Mouse (Mus musculus): ENCODE results near the gene CK137956. TPM values are rescaled to one million over a fixed set of nuclear protein-coding genes. Genes with fewer than 3 reads are reported as not detected.

Gene CK137956
- polyA plus RNA-seq, 1 experiment: not detected

DNA sequence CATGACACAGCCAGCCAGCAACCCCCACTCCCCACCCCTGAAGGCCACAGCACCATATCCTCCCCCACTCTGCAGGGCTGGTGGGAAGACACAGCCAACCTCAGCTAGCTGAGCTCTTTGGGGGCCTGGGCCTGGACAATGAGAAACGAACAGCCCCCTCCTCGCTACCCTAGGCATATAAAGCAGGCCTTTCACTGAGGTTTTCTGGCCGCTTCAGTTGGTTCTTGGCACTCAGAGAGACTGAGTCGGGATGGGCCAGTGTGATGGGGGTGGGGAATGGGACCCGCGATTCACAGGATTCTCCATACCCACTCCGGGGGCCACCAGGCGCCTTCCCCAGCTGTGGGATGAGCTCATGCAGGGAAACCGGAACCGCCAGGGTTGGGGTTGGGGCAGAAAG is 15.1 kb upstream of the CK137956 start:
- Histone ChIP-seq H3K4me1 (ENCODE audit: control insufficient read depth, insufficient read depth, low read length) (no peaks in the 10 kb centered on the region), H3K36me3 (ENCODE audit: control insufficient read depth, insufficient read depth, low read length, poor library complexity, severe bottlenecking) (no peaks in the 10 kb centered on the region), H3K9me3 (replicated peaks; ENCODE audit: control insufficient read depth, insufficient read depth, low read length, poor library complexity, severe bottlenecking) (no peaks in the 10 kb centered on the region), H3K27me3 (ENCODE audit: control insufficient read depth, insufficient read depth, low read length, poor library complexity, severe bottlenecking) (peaks cover 6% of the 10 kb centered on the region; the same call in 1 of the 2 replicates), H3K27ac (ENCODE audit: insufficient read depth, low read length) (no peak overlapping the region), H3K4me3 (ENCODE audit: low read depth, low read length) (no peak overlapping the region), H3K9ac (ENCODE audit: low read depth, poor library complexity, severe bottlenecking) (no peak overlapping the region)
- no peak for TF ChIP-seq CTCF (IDR thresholded peaks at IDR 0.05; ENCODE audit: low read depth, low read length)
- no peak for TF ChIP-seq EP300 (IDR thresholded peaks at IDR 0.05; ENCODE audit: insufficient read depth, low read depth, low read length)
- TF ChIP-seq POLR2A (IDR thresholded peaks at IDR 0.05; ENCODE audit: insufficient read depth, low read length): no peak

DNA sequence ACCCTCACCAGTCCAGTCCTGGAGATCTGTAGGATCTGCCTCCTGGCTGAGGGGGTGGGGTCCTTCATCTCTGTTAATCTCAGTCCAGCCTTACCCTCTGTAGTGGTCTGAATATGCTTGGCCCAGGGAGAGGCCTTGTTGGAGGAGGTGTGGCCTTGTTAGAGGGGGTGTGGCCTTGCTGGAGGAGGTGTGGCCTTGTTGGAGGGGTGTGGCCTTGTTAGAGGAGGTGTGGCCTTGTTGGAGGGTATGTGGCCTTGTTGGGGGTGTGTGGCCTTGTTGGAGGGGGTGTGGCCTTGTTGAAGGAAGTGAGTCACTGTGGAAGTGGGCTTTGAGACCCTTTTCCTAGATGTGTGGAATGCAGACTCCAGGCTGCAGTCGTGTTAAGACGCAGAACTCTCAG is 13.7 kb upstream of the CK137956 start:
- no peak overlapping the region for H3K27ac ChIP-seq (ENCODE audit: insufficient read depth, low read length)
- no peak overlapping the region for H3K4me3 ChIP-seq (ENCODE audit: low read depth, low read length)
- no peak overlapping the region for H3K9ac ChIP-seq (ENCODE audit: low read depth, poor library complexity, severe bottlenecking)
- no peaks in the 10 kb centered on the region for H3K36me3 ChIP-seq (ENCODE audit: control insufficient read depth, insufficient read depth, low read length, poor library complexity, severe bottlenecking)
- no peaks in the 10 kb centered on the region for H3K4me1 ChIP-seq (ENCODE audit: control insufficient read depth, insufficient read depth, low read length)
- H3K27me3 ChIP-seq (ENCODE audit: control insufficient read depth, insufficient read depth, low read length, poor library complexity, severe bottlenecking): peaks cover 6% of the 10 kb centered on the region; the same call in 1 of the 2 replicates
- no peaks in the 10 kb centered on the region for H3K9me3 ChIP-seq (replicated peaks; ENCODE audit: control insufficient read depth, insufficient read depth, low read length, poor library complexity, severe bottlenecking)
- TF ChIP-seq POLR2A (IDR thresholded peaks at IDR 0.05; ENCODE audit: insufficient read depth, low read length) (no peak), EP300 (IDR thresholded peaks at IDR 0.05; ENCODE audit: insufficient read depth, low read depth, low read length) (no peak), CTCF (IDR thresholded peaks at IDR 0.05; ENCODE audit: low read depth, low read length) (no peak)

GRCm38 (mm10) chr4:127981125-127981524 is 10.4 kb upstream of the CK137956 start:
- no peaks in the 10 kb centered on the region for H3K36me3 ChIP-seq (ENCODE audit: control insufficient read depth, insufficient read depth, low read length, poor library complexity, severe bottlenecking)
- no peak for TF ChIP-seq EP300 (IDR thresholded peaks at IDR 0.05; ENCODE audit: insufficient read depth, low read depth, low read length)
- TF ChIP-seq POLR2A (IDR thresholded peaks at IDR 0.05; ENCODE audit: insufficient read depth, low read length): no peak
- no peak for TF ChIP-seq CTCF (IDR thresholded peaks at IDR 0.05; ENCODE audit: low read depth, low read length)

GRCm38 (mm10) chr4:127972976-127973375 is 2.2 kb upstream of the CK137956 start:
- no peaks in the 10 kb centered on the region for H3K27me3 ChIP-seq (ENCODE audit: control insufficient read depth, insufficient read depth, low read length, poor library complexity, severe bottlenecking)
- no peaks in the 10 kb centered on the region for H3K36me3 ChIP-seq (ENCODE audit: control insufficient read depth, insufficient read depth, low read length, poor library complexity, severe bottlenecking)
- H3K4me3 ChIP-seq (ENCODE audit: low read depth, low read length): no peak overlapping the region
- no peak overlapping the region for H3K27ac ChIP-seq (ENCODE audit: insufficient read depth, low read length)
- H3K4me1 ChIP-seq (ENCODE audit: control insufficient read depth, insufficient read depth, low read length): no peaks in the 10 kb centered on the region
- TF ChIP-seq CTCF (IDR thresholded peaks at IDR 0.05; ENCODE audit: low read depth, low read length) (no peak), POLR2A (IDR thresholded peaks at IDR 0.05; ENCODE audit: insufficient read depth, low read length) (no peak), EP300 (IDR thresholded peaks at IDR 0.05; ENCODE audit: insufficient read depth, low read depth, low read length) (no peak)
- no peaks in the 10 kb centered on the region for H3K9me3 ChIP-seq (replicated peaks; ENCODE audit: control insufficient read depth, insufficient read depth, low read length, poor library complexity, severe bottlenecking)
- no peak overlapping the region for H3K9ac ChIP-seq (ENCODE audit: low read depth, poor library complexity, severe bottlenecking)

More at GRCm38 (mm10) chr4:127981125-127981524, 10.4 kb upstream of the CK137956 start:
- H3K27ac ChIP-seq (ENCODE audit: insufficient read depth, low read length): no peak overlapping the region
- H3K27me3 ChIP-seq (ENCODE audit: control insufficient read depth, insufficient read depth, low read length, poor library complexity, severe bottlenecking): no peaks in the 10 kb centered on the region; the same call in 1 of the 2 replicates
- no peak overlapping the region for H3K9ac ChIP-seq (ENCODE audit: low read depth, poor library complexity, severe bottlenecking)
- no peaks in the 10 kb centered on the region for H3K4me1 ChIP-seq (ENCODE audit: control insufficient read depth, insufficient read depth, low read length)
- H3K9me3 ChIP-seq (replicated peaks; ENCODE audit: control insufficient read depth, insufficient read depth, low read length, poor library complexity, severe bottlenecking): no peaks in the 10 kb centered on the region
- H3K4me3 ChIP-seq (ENCODE audit: low read depth, low read length): no peak overlapping the region

DNA sequence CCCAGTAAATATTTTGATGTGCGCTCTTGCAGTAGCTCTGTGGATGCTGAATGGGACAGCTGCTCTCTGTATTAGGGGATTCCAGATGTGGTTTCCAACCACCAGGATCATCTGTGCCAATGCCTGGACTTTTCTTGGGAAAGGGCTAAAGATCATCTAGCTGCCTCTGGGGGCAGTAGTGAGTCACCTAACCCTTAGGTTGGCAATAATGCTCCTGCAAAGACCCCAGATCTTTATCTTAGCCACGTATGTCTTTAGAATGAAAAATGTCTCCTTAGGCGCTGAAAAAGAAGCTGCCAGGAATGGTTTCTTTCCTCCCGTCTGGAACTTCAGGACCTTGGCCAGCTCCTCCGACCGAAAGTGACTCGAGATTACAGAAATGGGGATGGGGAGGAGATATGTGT is 731 bp downstream of the CK137956 start:
- TF ChIP-seq POLR2A (IDR thresholded peaks at IDR 0.05; ENCODE audit: insufficient read depth, low read length): no peak
- no peak for TF ChIP-seq CTCF (IDR thresholded peaks at IDR 0.05; ENCODE audit: low read depth, low read length)
- no peak for TF ChIP-seq EP300 (IDR thresholded peaks at IDR 0.05; ENCODE audit: insufficient read depth, low read depth, low read length)
- H3K27ac ChIP-seq (ENCODE audit: insufficient read depth, low read length): no peak overlapping the region
- no peaks in the 10 kb centered on the region for H3K36me3 ChIP-seq (ENCODE audit: control insufficient read depth, insufficient read depth, low read length, poor library complexity, severe bottlenecking)
- no peak overlapping the region for H3K9ac ChIP-seq (ENCODE audit: low read depth, poor library complexity, severe bottlenecking)
- no peak overlapping the region for H3K4me3 ChIP-seq (ENCODE audit: low read depth, low read length)
- H3K9me3 ChIP-seq (replicated peaks; ENCODE audit: control insufficient read depth, insufficient read depth, low read length, poor library complexity, severe bottlenecking): no peaks in the 10 kb centered on the region
- H3K4me1 ChIP-seq (ENCODE audit: control insufficient read depth, insufficient read depth, low read length): no peaks in the 10 kb centered on the region
- H3K27me3 ChIP-seq (ENCODE audit: control insufficient read depth, insufficient read depth, low read length, poor library complexity, severe bottlenecking): no peaks in the 10 kb centered on the region

DNA sequence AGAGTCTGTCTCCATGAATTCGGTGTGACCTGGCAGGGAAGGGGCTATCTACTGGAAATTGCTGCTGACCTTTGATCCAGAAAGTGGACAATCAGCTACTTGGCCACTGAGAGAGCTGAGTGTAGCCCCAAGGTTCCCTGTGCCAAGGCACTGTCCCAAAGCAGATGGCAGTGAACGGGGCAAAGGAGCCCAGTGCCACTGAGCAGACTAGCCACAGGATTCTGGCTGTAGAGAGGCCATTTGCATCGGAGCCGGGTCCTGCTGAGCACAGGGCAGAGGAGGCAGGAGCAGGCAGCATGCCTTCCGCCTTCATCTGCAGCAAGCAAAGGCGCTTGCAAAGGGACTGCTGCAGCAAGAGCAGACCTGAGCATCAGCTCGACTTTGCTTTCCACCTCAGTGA is 1.6 kb downstream of the CK137956 start:
- H3K27ac ChIP-seq (ENCODE audit: insufficient read depth, low read length): no peak overlapping the region
- H3K4me3 ChIP-seq (ENCODE audit: low read depth, low read length): no peak overlapping the region
- no peaks in the 10 kb centered on the region for H3K4me1 ChIP-seq (ENCODE audit: control insufficient read depth, insufficient read depth, low read length)
- no peak overlapping the region for H3K9ac ChIP-seq (ENCODE audit: low read depth, poor library complexity, severe bottlenecking)
- TF ChIP-seq POLR2A (IDR thresholded peaks at IDR 0.05; ENCODE audit: insufficient read depth, low read length) (no peak), CTCF (IDR thresholded peaks at IDR 0.05; ENCODE audit: low read depth, low read length) (no peak), EP300 (IDR thresholded peaks at IDR 0.05; ENCODE audit: insufficient read depth, low read depth, low read length) (no peak)
- H3K27me3 ChIP-seq (ENCODE audit: control insufficient read depth, insufficient read depth, low read length, poor library complexity, severe bottlenecking): no peaks in the 10 kb centered on the region
- no peaks in the 10 kb centered on the region for H3K9me3 ChIP-seq (replicated peaks; ENCODE audit: control insufficient read depth, insufficient read depth, low read length, poor library complexity, severe bottlenecking)
- no peaks in the 10 kb centered on the region for H3K36me3 ChIP-seq (ENCODE audit: control insufficient read depth, insufficient read depth, low read length, poor library complexity, severe bottlenecking)
